Mouse (Mus musculus): Measurements from ENCODE around the gene Piga.

DNA sequence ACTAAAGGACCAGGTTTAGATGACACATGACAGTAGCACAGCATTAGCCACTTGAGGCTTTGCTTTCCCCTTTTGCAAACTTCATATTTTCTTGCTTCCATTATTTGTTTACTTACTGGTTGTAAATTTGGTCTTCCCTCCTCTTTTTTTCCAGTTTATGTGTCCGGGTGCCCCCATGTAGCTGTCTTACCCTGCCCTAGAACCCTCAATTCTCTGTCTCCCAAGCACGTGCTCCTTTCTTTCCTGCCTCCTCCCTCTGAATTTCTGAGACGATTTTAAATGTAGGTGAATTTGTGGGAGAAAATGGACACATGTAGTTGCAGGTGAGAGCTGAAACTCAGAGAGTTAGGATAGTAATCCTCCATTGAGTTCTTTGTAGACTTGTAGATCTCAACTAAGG, 931 bp downstream of the Piga start:
- TF ChIP-seq TAL1 (IDR thresholded peaks at IDR 0.05; ENCODE audit: low read length) (no peak), GATA1 (IDR thresholded peaks at IDR 0.05; ENCODE audit: low read length) (no peak)

Data from erythroblast, embryonic 14.5 days (primary cell).